Mouse (Mus musculus) hindbrain, postnatal 0 days (tissue): Measurements from ENCODE around the gene Egln1. TPM values are rescaled to one million over a fixed set of nuclear protein-coding genes. Genes with fewer than 3 reads are reported as not detected.

Source experiments
- ATAC-seq: fragments of 200-750 bp; cut with Nextera tagmentation; 2 replicates; pipeline ENCODE4 v1.8.0; 2017; ENCODE audit warnings: mild to moderate bottlenecking, moderate TSS enrichment, moderate library complexity
- DNase-seq: peaks from one replicate; pipeline ENCODE4 v3.0.0-alpha.2; 2015; ENCODE audit warnings: low spot score
- H3K27ac ChIP-seq: fragments of 300-500 bp; sonication (generic); 2 replicates; pipeline ENCODE4 v1.5.1; 2014; ENCODE audit warnings: mild to moderate bottlenecking
- H3K27me3 ChIP-seq: fragments of 300-500 bp; sonication (generic); 2 replicates; pipeline ENCODE4 v1.6.1; 2014; ENCODE audit warnings: low read length, mixed read lengths; ENCODE audit not compliant: insufficient read depth
- H3K36me3 ChIP-seq: fragments of 300-500 bp; sonication (generic); 2 replicates; pipeline ENCODE4 v1.6.1; 2014; ENCODE audit warnings: low read length, mixed read lengths; ENCODE audit not compliant: insufficient read depth
- H3K4me1 ChIP-seq: fragments of 300-500 bp; sonication (generic); 2 replicates; pipeline ENCODE4 v1.6.1; 2014; ENCODE audit warnings: antibody characterized with exemption, low read length, mixed read lengths; ENCODE audit not compliant: insufficient read depth
- H3K4me2 ChIP-seq: fragments of 300-500 bp; sonication (generic); 2 replicates; pipeline ENCODE4 v1.6.1; 2014; ENCODE audit warnings: low read depth, mild to moderate bottlenecking, low read length, moderate library complexity, mixed read lengths
- H3K4me3 ChIP-seq: fragments of 300-500 bp; sonication (generic); 2 replicates; pipeline ENCODE4 v1.5.1; 2014; ENCODE audit warnings: low read length
- H3K9ac ChIP-seq: fragments of 300-500 bp; sonication (generic); replicated peaks from 2 replicates; pipeline ENCODE4 v1.6.1; 2014; ENCODE audit warnings: mild to moderate bottlenecking, low read length, moderate library complexity, mixed read lengths
- H3K9me3 ChIP-seq: fragments of 300-500 bp; sonication (generic); 2 replicates; pipeline ENCODE4 v1.6.1; 2016; ENCODE audit warnings: low read length, mixed read lengths
- CTCF ChIP-seq: IDR thresholded peaks from 2 replicates; pipeline ENCODE4 v1.5.1; 2016; ENCODE audit warnings: antibody characterized with exemption, control low read depth, low read depth
- WGBS: fragments of 180-500 bp; shearing (Covaris S2); extraction: QIAGEN DNeasy Blood & Tissue Kit; methylation state at CpG from one replicate; pipeline ENCODE4 v1.1.7; 2014; 5-methylcytosine and 5-hydroxymethylcytosine counted together
- polyA plus RNA-seq: library from polyadenylated mRNA; unstranded; fragments of >200 nt; fragmentation: Nextera tagmentation; extraction: Ambion mirVana; gene quantifications from 2 replicates; pipeline ENCODE4 v1.2.1, GENCODE M21; 2015
- total RNA-seq: library from RNA; depleted of rRNA; stranded (reverse); fragments of >200 nt; gene quantifications from 2 replicates; pipeline ENCODE4 v1.2.3, GENCODE M21; 2014

Egln1 gene
- total and polyA plus RNA-seq, 2 experiments from 2014 or later, result 14.1 to 45.1 TPM

DNA sequence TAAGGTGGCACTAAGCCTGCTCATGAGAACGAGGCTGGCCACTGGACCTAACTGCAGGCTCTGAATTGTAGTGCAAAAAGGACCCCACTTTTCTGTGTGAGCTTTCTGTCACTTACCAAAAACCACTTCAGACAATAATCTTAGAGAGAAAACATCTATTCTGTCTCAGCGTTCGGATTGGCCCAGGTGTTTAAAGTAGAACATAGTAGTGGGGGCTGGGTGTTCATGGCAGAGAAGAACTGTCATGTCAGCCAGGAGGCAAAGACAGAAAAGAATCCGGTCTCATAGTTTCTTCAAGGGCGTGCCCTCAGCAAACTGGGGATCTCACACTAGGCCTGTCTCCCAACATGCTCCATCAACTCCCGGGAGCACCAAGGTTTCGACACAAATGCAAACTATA, 28.9 kb upstream of the Egln1 start:
- no peaks in the 10 kb centered on the region for H3K9me3 ChIP-seq

DNA sequence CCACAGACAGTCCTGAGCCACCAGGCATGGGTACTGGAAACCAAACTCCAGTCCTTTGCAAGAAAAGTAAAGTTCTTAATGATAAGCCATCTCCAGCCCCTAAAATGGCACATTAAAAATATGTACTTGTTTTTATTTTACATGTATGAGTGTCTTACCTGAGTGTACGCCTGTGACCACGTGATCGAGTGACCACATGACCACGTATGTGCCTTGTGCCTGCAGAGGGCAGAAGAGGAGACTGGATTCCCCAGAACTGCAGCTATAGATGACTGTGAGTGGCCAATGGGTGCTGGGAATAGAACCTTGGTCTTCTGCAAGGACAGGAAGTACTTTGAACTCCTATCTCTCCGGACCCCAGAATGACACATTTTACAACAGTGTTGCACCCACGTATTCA, 27.1 kb upstream of the Egln1 start:
- ATAC-seq (no peak), DNase-seq (no peak)
- no peaks in the 10 kb centered on the region for H3K4me1 ChIP-seq
- no peak overlapping the region for H3K9ac ChIP-seq
- no peaks in the 10 kb centered on the region for H3K27me3 ChIP-seq
- no peaks in the 10 kb centered on the region for H3K36me3 ChIP-seq
- H3K4me3 ChIP-seq, result no peak overlapping the region
- no peak overlapping the region for H3K4me2 ChIP-seq
- no peak overlapping the region for H3K27ac ChIP-seq
- WGBS, result 92% methylated on average over 6 of the region's 6 CpGs
- no peaks in the 10 kb centered on the region for H3K9me3 ChIP-seq
- TF ChIP-seq CTCF, result no peak

More for the DNA sequence above, 28.9 kb upstream of the Egln1 start:
- DNase-seq (no peak), ATAC-seq (no peak)
- 89% methylated on average over 7 of the region's 7 CpGs for WGBS
- no peak overlapping the region for H3K27ac ChIP-seq
- H3K9ac ChIP-seq, result no peak overlapping the region
- no peaks in the 10 kb centered on the region for H3K4me1 ChIP-seq
- no peak overlapping the region for H3K4me3 ChIP-seq
- TF ChIP-seq CTCF, result no peak
- H3K36me3 ChIP-seq, result no peaks in the 10 kb centered on the region
- H3K4me2 ChIP-seq, result no peak overlapping the region
- H3K27me3 ChIP-seq, result no peaks in the 10 kb centered on the region

DNA sequence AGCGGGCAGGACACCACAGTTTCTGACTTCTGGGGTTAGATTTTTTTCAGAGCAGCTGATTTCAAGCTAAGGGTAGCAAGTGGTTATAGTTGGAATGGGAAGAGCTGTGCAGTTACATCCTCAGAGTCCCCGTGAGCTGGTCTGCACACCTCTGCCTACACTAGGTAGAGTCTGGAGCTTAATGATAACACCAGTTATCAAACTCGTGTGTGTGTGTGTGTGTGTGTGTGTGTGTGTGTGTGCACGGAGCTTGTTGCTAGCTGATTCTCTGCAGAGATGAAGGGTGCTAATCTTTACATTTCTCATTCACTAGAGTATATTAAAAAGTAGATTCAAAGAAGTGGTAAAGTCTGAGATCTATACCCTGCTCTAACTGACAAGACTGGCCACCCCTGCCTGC, 25.1 kb upstream of the Egln1 start:
- H3K36me3 ChIP-seq, result no peaks in the 10 kb centered on the region
- H3K27ac ChIP-seq, result no peak overlapping the region
- ATAC-seq (no peak), DNase-seq (no peak)
- no peak for TF ChIP-seq CTCF
- H3K9me3 ChIP-seq, result no peaks in the 10 kb centered on the region
- H3K9ac ChIP-seq, result no peak overlapping the region
- H3K4me1 ChIP-seq, result no peaks in the 10 kb centered on the region
- 88% methylated on average over 4 of the region's 4 CpGs for WGBS
- no peaks in the 10 kb centered on the region for H3K27me3 ChIP-seq
- no peak overlapping the region for H3K4me3 ChIP-seq
- H3K4me2 ChIP-seq, result no peak overlapping the region

DNA sequence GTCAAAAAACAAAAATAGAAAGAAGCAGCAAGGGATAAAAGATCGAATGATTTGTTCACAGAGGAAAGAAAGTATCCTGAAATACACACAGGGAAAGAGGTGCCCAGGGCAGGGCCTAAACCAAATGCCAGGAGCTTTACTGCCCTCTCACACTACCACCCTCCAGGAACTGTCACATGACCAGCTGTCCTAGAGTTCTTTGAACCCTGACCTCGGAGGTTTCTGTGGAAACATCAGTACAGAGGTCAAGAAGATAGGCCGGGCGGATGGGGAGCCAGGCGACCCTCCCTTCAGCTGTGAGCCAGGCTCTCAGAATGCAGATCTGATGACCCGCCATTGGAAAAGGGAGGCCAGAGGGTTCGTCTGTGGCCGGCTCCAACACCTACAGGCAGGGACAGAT, 24.1 kb upstream of the Egln1 start:
- TF ChIP-seq CTCF, result no peak
- Histone ChIP-seq H3K4me2 (no peak overlapping the region), H3K4me3 (no peak overlapping the region), H3K36me3 (no peaks in the 10 kb centered on the region), H3K9me3 (no peaks in the 10 kb centered on the region), H3K9ac (no peak overlapping the region), H3K27me3 (no peaks in the 10 kb centered on the region), H3K4me1 (no peaks in the 10 kb centered on the region), H3K27ac (no peak overlapping the region)
- DNase-seq (no peak), ATAC-seq (no peak)
- 73% methylated on average over 8 of the region's 8 CpGs for WGBS

DNA sequence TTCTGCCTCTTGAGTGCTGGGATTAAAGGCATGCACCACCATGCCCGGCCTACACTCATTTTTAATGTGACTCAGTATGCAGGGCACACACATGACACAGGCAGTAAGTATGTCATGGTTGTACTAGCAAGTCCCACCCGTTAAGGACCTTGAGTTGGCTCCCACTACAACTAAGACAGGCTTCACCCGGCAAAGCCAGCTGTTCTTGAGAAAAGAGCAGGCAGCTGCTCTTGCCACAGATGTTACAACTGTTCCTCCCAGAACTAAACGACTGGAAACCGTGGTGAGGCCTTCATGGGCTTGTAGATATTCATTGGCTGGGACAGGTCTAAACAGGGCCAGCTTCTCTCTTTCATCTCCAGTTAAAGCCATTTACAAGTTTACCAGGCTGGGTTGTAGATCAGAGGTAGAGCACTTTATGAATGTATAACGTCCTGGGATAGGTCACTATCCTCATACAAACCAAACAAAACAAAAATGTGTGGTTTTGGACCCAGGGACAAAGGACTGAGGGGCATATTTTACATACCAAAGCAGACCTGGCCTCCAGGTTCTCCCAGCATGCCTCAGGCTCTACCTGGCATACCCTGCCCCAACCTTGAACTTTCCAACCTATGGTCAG, 21.3 kb upstream of the Egln1 start:
- Histone ChIP-seq H3K27ac (no peak overlapping the region), H3K4me1 (no peaks in the 10 kb centered on the region), H3K4me3 (no peak overlapping the region), H3K9me3 (no peaks in the 10 kb centered on the region), H3K4me2 (no peak overlapping the region), H3K36me3 (no peaks in the 10 kb centered on the region), H3K27me3 (no peaks in the 10 kb centered on the region), H3K9ac (no peak overlapping the region)
- DNase-seq (no peak), ATAC-seq (no peak)
- WGBS, result 82% methylated on average over 6 of the region's 6 CpGs
- TF ChIP-seq CTCF, result no peak

DNA sequence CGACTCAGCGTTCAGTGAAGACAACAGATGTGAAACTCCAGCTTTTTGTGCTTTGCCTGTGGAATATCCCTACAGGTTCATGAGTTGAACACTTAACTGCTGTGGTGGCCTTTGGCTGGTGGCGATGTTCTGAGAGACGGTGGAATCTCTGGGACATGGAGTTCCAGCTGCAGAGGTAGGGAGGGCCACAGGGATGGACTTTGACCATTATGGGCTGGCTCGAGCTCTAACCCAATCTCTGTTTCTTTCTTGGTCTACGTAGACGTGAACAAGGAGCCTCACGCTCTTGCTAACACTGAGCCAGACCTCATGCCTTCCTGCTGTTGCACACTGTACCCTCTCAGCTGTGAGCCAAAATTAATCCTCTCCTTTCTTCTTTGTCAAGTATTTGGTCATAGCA, 15.8 kb upstream of the Egln1 start:
- Histone ChIP-seq H3K9ac (no peak overlapping the region), H3K9me3 (no peaks in the 10 kb centered on the region), H3K4me3 (no peak overlapping the region), H3K4me2 (no peak overlapping the region), H3K27me3 (no peaks in the 10 kb centered on the region), H3K27ac (no peak overlapping the region), H3K36me3 (no peaks in the 10 kb centered on the region), H3K4me1 (no peaks in the 10 kb centered on the region)
- TF ChIP-seq CTCF, result no peak
- DNase-seq (no peak), ATAC-seq (no peak)
- WGBS, result 93% methylated on average over 8 of the region's 8 CpGs

DNA sequence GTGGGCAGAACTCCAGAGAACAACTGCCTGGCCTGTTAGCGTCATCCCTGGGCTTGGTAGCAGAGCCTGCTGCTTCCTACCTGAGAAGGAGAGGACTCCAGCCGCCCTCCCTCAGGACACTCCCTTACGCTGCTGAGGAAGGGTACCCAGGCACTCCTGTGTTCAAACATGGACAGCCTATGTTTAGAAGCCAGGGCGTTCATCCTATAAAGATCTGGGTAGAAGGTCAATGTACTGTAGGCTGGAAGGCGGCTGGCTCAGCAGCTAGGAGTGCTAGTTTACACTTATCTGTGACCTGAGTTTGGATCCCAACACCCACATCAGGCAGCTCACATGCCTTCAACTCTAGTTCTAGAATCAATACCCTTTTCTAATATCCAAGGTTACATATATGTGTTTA, 14.1 kb upstream of the Egln1 start:
- no peak for DNase-seq

More for the DNA sequence above, 14.1 kb upstream of the Egln1 start:
- no peak for TF ChIP-seq CTCF
- Histone ChIP-seq H3K9ac (no peak overlapping the region), H3K4me1 (no peaks in the 10 kb centered on the region), H3K36me3 (no peaks in the 10 kb centered on the region), H3K4me3 (no peak overlapping the region), H3K9me3 (no peaks in the 10 kb centered on the region), H3K4me2 (no peak overlapping the region), H3K27ac (no peak overlapping the region), H3K27me3 (no peaks in the 10 kb centered on the region)
- WGBS, result 93% methylated on average over 5 of the region's 5 CpGs
- no peak for ATAC-seq
